7 mouse cellular contexts compared by ENCODE assay signal in genomic region chr2:137116025-137116674, GRCm38 (mm10). TPM values are rescaled to one million over a fixed set of nuclear protein-coding genes. Genes with fewer than 3 reads are reported as not detected.
DNase-seq lines count a peak whose midpoint lies in the region; ATAC-seq and TF ChIP-seq lines count a peak whose summit lies in the region.

Gene Jag1 (minus strand): TSS chr2:137116644.

- no peaks in the 10 kb centered on the region for H3K27me3 ChIP-seq in embryonic facial prominence, embryonic 14.5 days (replicated peaks; ENCODE audit: control insufficient read depth, insufficient read depth, low read length)
- no peaks in the 10 kb centered on the region for H3K27me3 ChIP-seq in heart, postnatal 0 days (ENCODE audit: control insufficient read depth, insufficient read depth, low read length)

- in situ Hi-C loops in ES-E14 (cut with MboI; ENCODE audit: low sequenced_read_pairs in 2 of 2, unreplicated experiment in 2 of 2): loop anchor here in 1 of 2 experiments (25.0 kb wide), 1 partner anchor 821 kb away; no protein-coding TSS in a partner anchor

- under 1% methylated on average over 28 of the region's 59 CpGs for WGBS in embryonic facial prominence, embryonic 14.5 days
- WGBS in heart, postnatal 0 days: under 1% methylated on average over 51 of the region's 59 CpGs

- H3K27ac ChIP-seq in ES-E14 (ENCODE audit: insufficient read depth, low read depth, low read length, poor library complexity, severe bottlenecking): peak within 1 kb of the TSS; percentile 86; the same call in 1 of the 2 replicates
- H3K27ac ChIP-seq in embryonic facial prominence, embryonic 14.5 days (replicated peaks; ENCODE audit: low read depth, low read length): peak within 1 kb of the TSS; percentile 98
- H3K27ac ChIP-seq in heart, postnatal 0 days (ENCODE audit: low read depth): peak within 1 kb of the TSS; percentile 96

- no peaks in the 10 kb centered on the region for H3K36me3 ChIP-seq in ES-E14 (ENCODE audit: control insufficient read depth, insufficient read depth, low read length, poor library complexity, severe bottlenecking)
- no peaks in the 10 kb centered on the region for H3K36me3 ChIP-seq in embryonic facial prominence, embryonic 14.5 days (ENCODE audit: control insufficient read depth, insufficient read depth, low read length)
- H3K36me3 ChIP-seq in heart, postnatal 0 days (replicated peaks; ENCODE audit: control insufficient read depth, insufficient read depth, low read length): no peaks in the 10 kb centered on the region

- H3K9me3 ChIP-seq in ES-E14 (ENCODE audit: control insufficient read depth, insufficient read depth, low read depth, low read length): no peaks in the 10 kb centered on the region
- H3K9me3 ChIP-seq in embryonic facial prominence, embryonic 14.5 days (ENCODE audit: control insufficient read depth, low read length): no peaks in the 10 kb centered on the region
- H3K9me3 ChIP-seq in heart, postnatal 0 days (replicated peaks; ENCODE audit: control insufficient read depth, low read length): no peaks in the 10 kb centered on the region

- H3K4me1 ChIP-seq in ES-E14 (ENCODE audit: control insufficient read depth in 2 of 2, insufficient read depth in 2 of 2, low read length in 2 of 2, poor library complexity in 1 of 2): peaks cover 0 to 2% of the 10 kb centered on the region in 2 experiments; a peak in 1 of 4 replicates
- H3K4me1 ChIP-seq in embryonic facial prominence, embryonic 14.5 days (ENCODE audit: control insufficient read depth, insufficient read depth, low read length): peaks cover 20% of the 10 kb centered on the region; the same call in 1 of the 2 replicates
- 0 out of 2 replicates have a peak, but pooled peaks cover 6% of the 10 kb centered on the region for H3K4me1 ChIP-seq in heart, postnatal 0 days (ENCODE audit: control insufficient read depth, insufficient read depth)

- TF ChIP-seq CTCF in heart, postnatal 0 days (IDR thresholded peaks at IDR 0.05; ENCODE audit: low read depth): no peak

- H3K4me2 ChIP-seq in embryonic facial prominence, embryonic 14.5 days (ENCODE audit: low read depth, low read length): peak within 1 kb of the TSS; percentile 78
- H3K4me2 ChIP-seq in heart, postnatal 0 days (ENCODE audit: low read depth, low read length): peak within 1 kb of the TSS; percentile 84

- H3K9ac ChIP-seq in ES-E14 (ENCODE audit: insufficient read depth, low read depth, low read length, poor library complexity, severe bottlenecking): peak within 1 kb of the TSS; percentile 94
- H3K9ac ChIP-seq in embryonic facial prominence, embryonic 14.5 days (ENCODE audit: low read depth, low read length): peak within 1 kb of the TSS; percentile 88
- H3K9ac ChIP-seq in heart, postnatal 0 days (replicated peaks; ENCODE audit: low read depth, low read length): peak within 1 kb of the TSS; percentile 69

- TF ChIP-seq EP300 in heart, postnatal 0 days (IDR thresholded peaks at IDR 0.05; ENCODE audit: low read depth): no peak

- peak within 1 kb of the TSS; percentile 87 to 92 for H3K4me3 ChIP-seq in ES-E14 (ENCODE audit: insufficient read depth in 1 of 2, low read depth in 1 of 2, low read length in 2 of 2, poor library complexity in 1 of 2, severe bottlenecking in 1 of 2)
- H3K4me3 ChIP-seq in embryonic facial prominence, embryonic 14.5 days (ENCODE audit: low read depth, low read length): peak within 1 kb of the TSS; percentile 77
- H3K4me3 ChIP-seq in heart, postnatal 0 days (ENCODE audit: low read depth, low read length): peak within 1 kb of the TSS; percentile 83

- no peak for ATAC-seq in embryonic facial prominence, embryonic 14.5 days (ENCODE audit: low read depth)
- no peak for ATAC-seq in heart, postnatal 0 days (ENCODE audit: insufficient read depth, low read depth)

- DNase-seq in B cell, adult 2 months: peak; percentile 7 to 22
- DNase-seq in ES-E14 (ENCODE audit: low read depth, low spot score): no peak
- DNase-seq in embryonic facial prominence, embryonic 14.5 days (ENCODE audit: low spot score): peak; percentile 68
- no peak for DNase-seq in heart, postnatal 0 days (ENCODE audit: low spot score)
- peak; percentile 49 to 61 for DNase-seq in kidney, postnatal 25 days
- DNase-seq in lung, postnatal 36 days: peak; percentile 49
- DNase-seq in right cerebral cortex, postnatal 10 days (ENCODE audit: low spot score in 2 of 2): peak; percentile 43 to 59

TF ChIP-seq in ES-E14, 5 proteins besides CTCF, POLR2A, EP300 and RAD21:
- TF ChIP-seq ZNF384 (IDR thresholded peaks at IDR 0.05; ENCODE audit: low read depth, low read length): peak; percentile 91
- no peak for TF ChIP-seq HCFC1 (IDR thresholded peaks at IDR 0.05; ENCODE audit: borderline replicate concordance, insufficient read depth, low read length)
TF ChIP-seq in ES-E14: peak in this region for 1.

RNA-seq across cellular contexts. Expression of gene Jag1, which starts in this region (rescaled TPM):
- total RNA-seq in ES-E14 (2012; rRNA removed): 32.1 and 42.4 TPM in 2 replicates
- 25.1 and 27.5 TPM in 2 replicates for polyA plus RNA-seq in embryonic facial prominence, embryonic 14.5 days (2014; fragmentation: Nextera tagmentation; extraction: Ambion mirVana)
- 11.2 and 11.3 TPM in 2 replicates for total RNA-seq in heart, postnatal 0 days (2014; rRNA removed; ENCODE audit: low replicate concordance)
- 6.7 and 6.8 TPM in 2 replicates for polyA plus RNA-seq in heart, postnatal 0 days (2015; fragmentation: Nextera tagmentation; extraction: Ambion mirVana)

Comparison
In these comparisons a context has a peak if more than half of its experiments do, and no peak if none do; other contexts are left out.
1. DNase-seq: peak in B cell, adult 2 months (2 of 2), embryonic facial prominence, embryonic 14.5 days (single experiment), kidney, postnatal 25 days (2 of 2), lung, postnatal 36 days (single experiment) and right cerebral cortex, postnatal 10 days (2 of 2); none in ES-E14 (single experiment) and heart, postnatal 0 days (single experiment).
2. Peak in every context shown above with its lines, with median percentiles within 50 percentile points of each other: H3K27ac ChIP-seq, H3K4me3 ChIP-seq and H3K9ac ChIP-seq.